In the genomic region with DNA sequence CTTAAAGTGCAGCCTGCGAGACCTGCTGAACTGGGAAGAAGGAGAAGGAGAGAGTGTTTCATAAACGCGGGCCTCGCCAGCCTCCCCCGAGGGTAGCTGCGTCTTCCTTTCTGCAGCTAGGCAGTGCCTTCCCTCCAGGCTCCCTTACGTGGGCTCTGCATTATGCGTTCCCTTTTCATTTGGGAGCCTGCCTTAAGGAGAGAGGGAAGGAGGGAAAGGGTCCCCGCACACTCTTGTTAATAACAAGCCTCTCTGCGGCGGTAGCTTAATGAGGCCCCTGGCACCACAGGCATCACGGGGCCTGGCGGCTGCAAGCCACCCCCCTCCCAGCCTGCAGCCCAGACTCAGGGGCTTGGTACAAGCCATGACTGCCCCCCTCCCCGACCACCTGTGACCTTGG, we compare ENCODE assay signal across 13 mouse cellular contexts. TPM values are rescaled to one million over a fixed set of nuclear protein-coding genes. Genes with fewer than 3 reads are reported as not detected.
A peak's percentile ranks its signal among the peaks of the same experiment; 100 is the strongest.
DNase-seq lines count a peak whose midpoint lies in the region; ATAC-seq lines count a peak whose summit lies in the region.
"Had no signal": no experiment of that assay in that cellular context is flagged by ENCODE, and none has a peak within 500 bp of the region (broad histone marks: within the 10 kb centered on the region; RNA-seq: fewer than 3 reads in every experiment).

No protein-coding gene starts in this region.

- DNase-seq in kidney, postnatal 36 days = no peak
- DNase-seq in layer of hippocampus, adult 18-20 months (ENCODE audit: low spot score in 2 of 2) = no peak
- DNase-seq in thymus, postnatal 25 days = no peak
- DNase-seq in layer of hippocampus, adult 9-11 months = no peak
- DNase-seq: adrenal gland, postnatal 25 days; gastrocnemius, postnatal 36 days; kidney, postnatal 25 days had no signal

- H3K4me3 ChIP-seq in kidney, embryonic 16.5 days (ENCODE audit: low read length) = no peak overlapping the region
- H3K4me3 ChIP-seq in embryonic facial prominence, embryonic 12.5 days = no peak overlapping the region
- no peak overlapping the region for H3K4me3 ChIP-seq in hindbrain, embryonic 12.5 days
- H3K4me3 ChIP-seq in midbrain, embryonic 16.5 days (ENCODE audit: low read depth, low read length) = no peak overlapping the region

- peak overlapping the region; percentile 46 for H3K27ac ChIP-seq in kidney, embryonic 16.5 days (ENCODE audit: low read length)
- H3K27ac ChIP-seq in embryonic facial prominence, embryonic 12.5 days = peak overlapping the region; percentile 38; the same call in 1 of the 2 replicates
- H3K27ac ChIP-seq in hindbrain, embryonic 12.5 days = peak overlapping the region; percentile 69
- peak overlapping the region; percentile 70 for H3K27ac ChIP-seq in midbrain, embryonic 16.5 days (ENCODE audit: low read length)

- no peak for ATAC-seq in kidney, embryonic 16.5 days (ENCODE audit: low FRiP score, low TSS enrichment)
- 0 out of 2 replicates have a peak, but pooled peaks have one; percentile 9 for ATAC-seq in embryonic facial prominence, embryonic 12.5 days (ENCODE audit: insufficient number of reproducible peaks, insufficient read depth, low FRiP score, low TSS enrichment)
- ATAC-seq in hindbrain, embryonic 12.5 days (ENCODE audit: low FRiP score) = no peak
- ATAC-seq in midbrain, embryonic 16.5 days = no peak

- H3K9me3 ChIP-seq in kidney, embryonic 16.5 days (ENCODE audit: low read length) = no peaks in the 10 kb centered on the region
- no peaks in the 10 kb centered on the region for H3K9me3 ChIP-seq in embryonic facial prominence, embryonic 12.5 days
- H3K9me3 ChIP-seq in hindbrain, embryonic 12.5 days (replicated peaks) = no peaks in the 10 kb centered on the region
- H3K9me3 ChIP-seq in midbrain, embryonic 16.5 days (replicated peaks; ENCODE audit: control insufficient read depth, low read length, poor library complexity, severe bottlenecking) = no peaks in the 10 kb centered on the region

- H3K36me3 ChIP-seq in kidney, embryonic 16.5 days (ENCODE audit: insufficient read depth, low read length) = no peaks in the 10 kb centered on the region
- no peaks in the 10 kb centered on the region for H3K36me3 ChIP-seq in embryonic facial prominence, embryonic 12.5 days
- H3K36me3 ChIP-seq in hindbrain, embryonic 12.5 days = no peaks in the 10 kb centered on the region
- no peaks in the 10 kb centered on the region for H3K36me3 ChIP-seq in midbrain, embryonic 16.5 days (ENCODE audit: control insufficient read depth, insufficient read depth, low read length)

- no peak overlapping the region; the same call in 1 of the 2 replicates for H3K4me2 ChIP-seq in kidney, embryonic 16.5 days (replicated peaks; ENCODE audit: low read depth, low read length)
- H3K4me2 ChIP-seq in embryonic facial prominence, embryonic 12.5 days (replicated peaks) = no peak overlapping the region
- H3K4me2 ChIP-seq in hindbrain, embryonic 12.5 days (replicated peaks) = no peak overlapping the region
- H3K4me2 ChIP-seq in midbrain, embryonic 16.5 days (ENCODE audit: low read length) = no peak overlapping the region

- peaks cover 69% of the 10 kb centered on the region for H3K4me1 ChIP-seq in kidney, embryonic 16.5 days (ENCODE audit: insufficient read depth, low read length)
- peaks cover 55% of the 10 kb centered on the region for H3K4me1 ChIP-seq in embryonic facial prominence, embryonic 12.5 days
- peaks cover 65% of the 10 kb centered on the region for H3K4me1 ChIP-seq in hindbrain, embryonic 12.5 days
- peaks cover 31% of the 10 kb centered on the region for H3K4me1 ChIP-seq in midbrain, embryonic 16.5 days (ENCODE audit: control insufficient read depth, insufficient read depth, low read length)

- peaks cover 30% of the 10 kb centered on the region for H3K27me3 ChIP-seq in kidney, embryonic 16.5 days (ENCODE audit: insufficient read depth, low read length)
- peaks cover 17% of the 10 kb centered on the region; the same call in 1 of the 2 replicates for H3K27me3 ChIP-seq in embryonic facial prominence, embryonic 12.5 days
- peaks cover 19% of the 10 kb centered on the region for H3K27me3 ChIP-seq in hindbrain, embryonic 12.5 days
- no peaks in the 10 kb centered on the region for H3K27me3 ChIP-seq in midbrain, embryonic 16.5 days (ENCODE audit: control insufficient read depth, insufficient read depth, low read depth, low read length)

- H3K9ac ChIP-seq in kidney, embryonic 16.5 days (replicated peaks; ENCODE audit: low read length) = peak overlapping the region; percentile 45
- H3K9ac ChIP-seq in embryonic facial prominence, embryonic 12.5 days = no peak overlapping the region
- H3K9ac ChIP-seq in hindbrain, embryonic 12.5 days = no peak overlapping the region
- peak overlapping the region; percentile 5; the same call in 1 of the 2 replicates for H3K9ac ChIP-seq in midbrain, embryonic 16.5 days (ENCODE audit: low read depth, low read length)

- 20% methylated on average over 14 of the region's 14 CpGs for WGBS in kidney, embryonic 16.5 days
- WGBS in embryonic facial prominence, embryonic 12.5 days = 22% methylated on average over 14 of the region's 14 CpGs
- WGBS in hindbrain, embryonic 12.5 days = 28% methylated on average over 14 of the region's 14 CpGs
- 12% methylated on average over 14 of the region's 14 CpGs for WGBS in midbrain, embryonic 16.5 days

RNA-seq across cellular contexts. Expression of a gene that starts 8.0 kb away (rescaled TPM):
- 5.4 and 6.8 TPM in 2 replicates for polyA plus RNA-seq in kidney, embryonic 16.5 days (2015; fragmentation: Nextera tagmentation; extraction: Ambion mirVana)
- 6.6 and 6.8 TPM in 2 replicates for polyA plus RNA-seq in embryonic facial prominence, embryonic 12.5 days (2016; fragmentation: Nextera tagmentation; extraction: Ambion mirVana)
- 5.5 and 6.6 TPM in 2 replicates for polyA plus RNA-seq in hindbrain, embryonic 12.5 days (2016; fragmentation: Nextera tagmentation; extraction: Ambion mirVana)
- 11.6 and 12.0 TPM in 2 replicates for polyA plus RNA-seq in midbrain, embryonic 16.5 days (2015; fragmentation: Nextera tagmentation; extraction: Ambion mirVana)
- 10 to 100 TPM; 21.6 to 22.0 TPM for total RNA-seq in layer of hippocampus, adult 18-20 months (2021)
- total RNA-seq: common myeloid progenitor, adult 5-6 weeks; megakaryocyte, adult 5-6 weeks had no signal

RNA-seq across cellular contexts. Expression of a gene that starts 57.0 kb away (rescaled TPM):
- 15.6 and 16.4 TPM in 2 replicates for polyA plus RNA-seq in kidney, embryonic 16.5 days (2015; fragmentation: Nextera tagmentation; extraction: Ambion mirVana)
- 11.3 and 12.2 TPM in 2 replicates for polyA plus RNA-seq in embryonic facial prominence, embryonic 12.5 days (2016; fragmentation: Nextera tagmentation; extraction: Ambion mirVana)
- 5.6 TPM in 2 replicates for polyA plus RNA-seq in hindbrain, embryonic 12.5 days (2016; fragmentation: Nextera tagmentation; extraction: Ambion mirVana)
- polyA plus RNA-seq in midbrain, embryonic 16.5 days (2015; fragmentation: Nextera tagmentation; extraction: Ambion mirVana) = 4.4 and 5.9 TPM in 2 replicates
- 10 to 100 TPM; 22.9 to 23.7 TPM for total RNA-seq in layer of hippocampus, adult 18-20 months (2021)

Comparison
In these comparisons a context has a peak if more than half of its experiments do, and no peak if none do; other contexts are left out.
1. H3K9ac ChIP-seq: peak in kidney, embryonic 16.5 days (single experiment) and midbrain, embryonic 16.5 days (single experiment); none in embryonic facial prominence, embryonic 12.5 days (single experiment) and hindbrain, embryonic 12.5 days (single experiment).
2. Peak in every context shown above with its lines, with median percentiles within 50 percentile points of each other: H3K27ac ChIP-seq.